Mouse (Mus musculus) fibroblast of lung, adult 2 months (primary cell): ENCODE data around the gene Vmn2r53.
"Not testable (repeated sequence)": the region's sequence is repeated elsewhere in the genome, so short reads cannot be mapped to it uniquely, and the experiment has no call there.

ENCODE experiments used
- DNase-seq: peaks from one replicate; pipeline ENCODE4 v3.0.0-alpha.2; 2011; ENCODE audit warnings: low read depth

Gene Vmn2r53

GRCm38 (mm10) chr7:12608688-12609087 lies at the start of gene Vmn2r53:
Vmn2r53 (minus strand) TSS chr7:12608788.
- DNase-seq = no peak

GRCm38 (mm10) chr7:12640219-12640618 lies 31.6 kb upstream of the Vmn2r53 start, which contains the start of gene Vmn2r54:
Vmn2r54 (minus strand) TSS chr7:12640319.
- not testable (repeated sequence) for DNase-seq
